Mouse (Mus musculus) thymus, postnatal 4 days (tissue): ENCODE data around the gene Zfy1.
"Not testable (repeated sequence)": the region's sequence is repeated elsewhere in the genome, so short reads cannot be mapped to it uniquely, and the experiment has no call there.

Experiments used
- DNase-seq: peaks from one replicate; pipeline ENCODE4 v3.0.0; 2021

The Zfy1 gene

GRCm38 (mm10) chrY:797309-797708 is at the start of gene Zfy1:
Gene Zfy1, minus strand, starts transcription at chrY:797409.
- not testable (repeated sequence) for DNase-seq

- no peak for DNase-seq
Observed at GRCm38 (mm10) chrY:818396-818795, 21.2 kb upstream of the Zfy1 start, which contains the start of gene Uba1y. Gene Uba1y, plus strand, starts transcription at chrY:818649.

GRCm38 (mm10) chrY:808991-809661 is 11.9 kb upstream of the Zfy1 start:
- no peak for DNase-seq
